Mouse (Mus musculus) heart, adult 2 months (tissue): Measurements from ENCODE around the gene Nfia.

Experiments used
- CTCF ChIP-seq: fragments of 200-600 bp; IDR thresholded peaks from 2 replicates; pipeline ENCODE4 v1.8.1; 2022; ENCODE audit warnings: antibody characterized with exemption, mild to moderate bottlenecking, moderate library complexity
- EP300 ChIP-seq: fragments of 200-500 bp; IDR thresholded peaks from 2 replicates; pipeline ENCODE4 v1.6.1; 2011; ENCODE audit warnings: low read depth, low read length, control low read depth; ENCODE audit not compliant: insufficient read depth

GRCm38 (mm10) chr4:97984361-97984760 is 211.8 kb downstream of the Nfia start:
- TF ChIP-seq CTCF (no peak), EP300 (no peak)
